Mouse (Mus musculus): Measurements from ENCODE around the gene Hoxd13. TPM values are rescaled to one million over a fixed set of nuclear protein-coding genes. Genes with fewer than 3 reads are reported as not detected.
A peak's percentile ranks its signal among the peaks of the same experiment; 100 is the strongest.

The Hoxd13 gene
- polyA plus RNA-seq, 1 experiment from 2014 or later: not detected

DNA sequence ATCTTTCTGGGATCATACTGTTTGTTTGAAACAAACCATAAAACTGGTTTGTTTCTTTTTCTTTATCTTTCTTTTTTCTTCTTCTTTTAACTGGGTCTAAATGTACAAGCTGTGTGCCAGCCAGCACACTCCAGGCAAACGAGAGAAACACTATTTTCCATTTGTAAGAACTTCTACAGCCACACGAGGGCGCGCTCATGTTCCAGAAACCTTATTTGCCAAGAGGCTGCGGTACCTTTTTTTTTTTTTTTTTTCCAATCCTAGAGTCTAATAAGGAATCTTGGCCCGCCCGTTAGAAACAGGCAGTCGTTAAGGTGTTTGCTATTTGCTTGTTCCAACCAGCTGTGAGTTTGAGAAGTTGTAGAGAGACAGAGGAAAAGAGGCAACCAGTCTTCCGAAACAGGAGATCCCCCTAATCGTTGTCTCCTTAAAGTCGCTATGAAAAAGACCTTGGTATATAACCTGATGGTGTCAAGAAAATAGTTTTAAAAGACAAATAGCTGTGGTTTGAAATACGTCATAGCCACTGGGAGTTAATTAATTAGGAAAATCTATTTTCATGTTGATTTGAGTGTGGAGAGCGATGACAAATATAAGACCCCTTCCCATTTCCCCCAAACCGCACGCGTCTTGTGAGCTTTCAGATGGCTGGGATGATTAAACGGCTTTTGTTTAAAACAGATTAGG, 18.3 kb downstream of the Hoxd13 start:
- H3K4me1 ChIP-seq: peaks cover 21% of the 10 kb centered on the region
- H3K27me3 ChIP-seq (ENCODE audit: poor library complexity, severe bottlenecking): peaks cover 100% of the 10 kb centered on the region
- DNase-seq (ENCODE audit: extremely low spot score, low spot score): no peak
- no peak overlapping the region for H3K4me3 ChIP-seq
- H3K27ac ChIP-seq: no peak overlapping the region
- 5% methylated on average over 17 of the region's 17 CpGs for WGBS
- no peaks in the 10 kb centered on the region for H3K36me3 ChIP-seq (replicated peaks)
- H3K9me3 ChIP-seq: no peaks in the 10 kb centered on the region

GRCm38 (mm10) chr2:74686988-74687697, 19.0 kb downstream of the Hoxd13 start:
- H3K27ac ChIP-seq: no peak overlapping the region
- no peak overlapping the region for H3K4me3 ChIP-seq
- no peaks in the 10 kb centered on the region for H3K9me3 ChIP-seq
- no peaks in the 10 kb centered on the region for H3K36me3 ChIP-seq (replicated peaks)
- DNase-seq (ENCODE audit: extremely low spot score, low spot score): no peak
- under 1% methylated on average over 27 of the region's 27 CpGs for WGBS
- H3K4me1 ChIP-seq: peaks cover 17% of the 10 kb centered on the region
- H3K27me3 ChIP-seq (ENCODE audit: poor library complexity, severe bottlenecking): peaks cover 100% of the 10 kb centered on the region

DNA sequence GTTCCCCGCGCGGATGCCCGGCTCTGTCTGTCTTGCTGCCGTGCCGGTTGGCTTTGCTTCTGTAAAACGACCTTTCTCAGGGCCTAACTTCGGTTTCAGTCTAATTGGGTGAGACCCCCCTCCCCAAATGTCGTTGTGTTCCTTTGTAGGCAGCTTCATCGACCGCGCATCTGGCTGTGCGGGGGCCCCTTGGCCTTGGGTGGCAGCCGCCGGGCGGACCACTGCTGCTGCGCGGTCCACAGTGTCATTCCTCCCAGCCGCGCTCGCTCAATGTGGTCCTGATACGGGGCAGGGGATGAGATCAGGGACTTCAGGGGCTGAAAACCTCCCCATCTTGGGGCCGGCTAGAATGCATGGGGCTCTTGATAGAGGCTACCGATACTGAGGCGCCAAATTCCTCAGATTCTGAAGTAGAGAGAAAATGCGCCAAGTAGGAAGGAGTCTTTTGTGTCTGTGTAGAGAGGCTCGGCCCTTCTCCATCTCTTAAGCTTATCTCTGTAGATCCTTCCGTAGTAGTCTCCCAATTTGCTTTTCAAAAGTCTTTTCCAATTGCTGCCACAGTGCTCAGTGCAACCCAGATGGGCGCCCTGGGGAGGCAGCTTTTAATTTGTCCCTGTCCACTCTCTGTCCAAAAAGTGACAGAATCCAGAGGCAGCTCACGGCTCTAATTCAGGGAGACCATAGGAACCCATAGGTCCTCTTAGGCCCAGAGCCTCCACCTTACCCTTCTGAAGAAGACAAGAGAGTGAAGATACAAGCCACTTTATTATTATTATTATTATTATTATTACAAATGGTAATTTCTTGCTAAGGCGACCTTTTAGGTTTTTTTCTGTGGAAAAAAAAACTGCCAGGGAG, 19.8 kb downstream of the Hoxd13 start:
- H3K4me3 ChIP-seq: no peak overlapping the region
- peaks cover 10% of the 10 kb centered on the region for H3K4me1 ChIP-seq
- DNase-seq (ENCODE audit: extremely low spot score, low spot score): no peak
- WGBS: 1% methylated on average over 31 of the region's 31 CpGs
- no peaks in the 10 kb centered on the region for H3K9me3 ChIP-seq
- H3K36me3 ChIP-seq (replicated peaks): no peaks in the 10 kb centered on the region
- H3K27ac ChIP-seq: no peak overlapping the region
- H3K27me3 ChIP-seq (ENCODE audit: poor library complexity, severe bottlenecking): peaks cover 100% of the 10 kb centered on the region

- H3K36me3 ChIP-seq (replicated peaks): no peaks in the 10 kb centered on the region
- peaks cover 8% of the 10 kb centered on the region for H3K4me1 ChIP-seq
- no peaks in the 10 kb centered on the region for H3K9me3 ChIP-seq
- peaks cover 100% of the 10 kb centered on the region for H3K27me3 ChIP-seq (ENCODE audit: poor library complexity, severe bottlenecking)
- no peak overlapping the region for H3K4me3 ChIP-seq
- H3K27ac ChIP-seq: no peak overlapping the region
- WGBS: 4% methylated on average over 12 of the region's 12 CpGs
- no peak for DNase-seq (ENCODE audit: extremely low spot score, low spot score)
Observed at GRCm38 (mm10) chr2:74688795-74689573, 20.9 kb downstream of the Hoxd13 start.

GRCm38 (mm10) chr2:74689574-74690337, 21.6 kb downstream of the Hoxd13 start:
- H3K27me3 ChIP-seq (ENCODE audit: poor library complexity, severe bottlenecking): peaks cover 100% of the 10 kb centered on the region
- no peak for DNase-seq (ENCODE audit: extremely low spot score, low spot score)
- H3K27ac ChIP-seq: no peak overlapping the region
- H3K36me3 ChIP-seq (replicated peaks): no peaks in the 10 kb centered on the region
- peaks cover 8% of the 10 kb centered on the region for H3K4me1 ChIP-seq
- H3K4me3 ChIP-seq: no peak overlapping the region
- no peaks in the 10 kb centered on the region for H3K9me3 ChIP-seq
- WGBS: 2% methylated on average over 24 of the region's 24 CpGs

- Histone ChIP-seq H3K27me3 (ENCODE audit: poor library complexity, severe bottlenecking) (peaks cover 100% of the 10 kb centered on the region), H3K36me3 (replicated peaks) (no peaks in the 10 kb centered on the region), H3K4me3 (no peak overlapping the region), H3K27ac (no peak overlapping the region), H3K4me1 (peaks cover 8% of the 10 kb centered on the region), H3K9me3 (no peaks in the 10 kb centered on the region)
- no peak for DNase-seq (ENCODE audit: extremely low spot score, low spot score)
- 8% methylated on average over 8 of the region's 8 CpGs for WGBS
Observed at GRCm38 (mm10) chr2:74690338-74690716, 22.2 kb downstream of the Hoxd13 start.

- Histone ChIP-seq H3K27me3 (ENCODE audit: poor library complexity, severe bottlenecking) (peaks cover 100% of the 10 kb centered on the region), H3K9me3 (no peaks in the 10 kb centered on the region), H3K4me3 (peak within 1 kb of the TSS; percentile 11; the same call in 1 of the 2 replicates), H3K4me1 (peaks cover 8% of the 10 kb centered on the region), H3K27ac (no peak within 1 kb of the TSS), H3K36me3 (replicated peaks) (no peaks in the 10 kb centered on the region)
- peak; percentile 83 for DNase-seq (ENCODE audit: extremely low spot score, low spot score)
- WGBS: under 1% methylated on average over 56 of the region's 56 CpGs
Observed at GRCm38 (mm10) chr2:74691022-74691951, 23.2 kb downstream of the Hoxd13 start, which contains the start of gene Hoxd10. Gene Hoxd10, plus strand, starts transcription at chr2:74691924.

DNA sequence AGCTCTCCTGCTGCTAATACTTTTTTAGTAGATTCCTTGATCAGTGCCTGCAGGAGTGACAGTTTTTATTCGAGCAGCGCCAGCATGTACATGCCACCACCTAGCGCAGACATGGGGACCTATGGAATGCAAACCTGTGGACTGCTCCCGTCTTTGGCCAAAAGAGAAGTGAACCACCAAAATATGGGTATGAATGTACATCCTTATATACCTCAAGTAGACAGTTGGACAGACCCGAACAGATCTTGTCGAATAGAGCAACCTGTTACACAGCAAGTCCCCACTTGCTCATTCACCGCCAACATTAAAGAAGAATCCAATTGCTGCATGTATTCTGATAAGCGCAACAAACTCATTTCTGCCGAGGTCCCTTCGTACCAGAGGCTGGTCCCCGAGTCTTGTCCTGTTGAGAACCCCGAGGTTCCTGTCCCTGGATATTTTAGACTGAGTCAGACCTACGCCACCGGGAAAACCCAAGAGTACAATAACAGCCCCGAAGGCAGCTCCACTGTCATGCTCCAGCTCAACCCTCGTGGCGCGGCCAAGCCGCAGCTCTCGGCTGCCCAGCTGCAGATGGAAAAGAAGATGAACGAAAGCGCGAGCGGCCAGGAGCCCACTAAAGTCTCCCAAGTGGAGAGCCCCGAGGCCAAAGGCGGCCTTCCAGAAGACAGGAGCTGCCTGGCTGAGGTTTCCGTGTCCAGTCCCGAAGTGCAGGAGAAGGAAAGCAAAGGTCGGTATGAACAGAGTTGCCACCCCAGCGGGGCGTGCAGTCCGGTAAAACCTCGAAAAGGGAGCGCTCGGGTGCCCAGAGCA, 24.1 kb downstream of the Hoxd13 start:
- Histone ChIP-seq H3K36me3 (replicated peaks) (no peaks in the 10 kb centered on the region), H3K27me3 (ENCODE audit: poor library complexity, severe bottlenecking) (peaks cover 100% of the 10 kb centered on the region), H3K4me1 (peaks cover 8% of the 10 kb centered on the region), H3K9me3 (no peaks in the 10 kb centered on the region), H3K27ac (no peak overlapping the region), H3K4me3 (no peak overlapping the region)
- DNase-seq (ENCODE audit: extremely low spot score, low spot score): no peak
- WGBS: 4% methylated on average over 35 of the region's 35 CpGs

DNA sequence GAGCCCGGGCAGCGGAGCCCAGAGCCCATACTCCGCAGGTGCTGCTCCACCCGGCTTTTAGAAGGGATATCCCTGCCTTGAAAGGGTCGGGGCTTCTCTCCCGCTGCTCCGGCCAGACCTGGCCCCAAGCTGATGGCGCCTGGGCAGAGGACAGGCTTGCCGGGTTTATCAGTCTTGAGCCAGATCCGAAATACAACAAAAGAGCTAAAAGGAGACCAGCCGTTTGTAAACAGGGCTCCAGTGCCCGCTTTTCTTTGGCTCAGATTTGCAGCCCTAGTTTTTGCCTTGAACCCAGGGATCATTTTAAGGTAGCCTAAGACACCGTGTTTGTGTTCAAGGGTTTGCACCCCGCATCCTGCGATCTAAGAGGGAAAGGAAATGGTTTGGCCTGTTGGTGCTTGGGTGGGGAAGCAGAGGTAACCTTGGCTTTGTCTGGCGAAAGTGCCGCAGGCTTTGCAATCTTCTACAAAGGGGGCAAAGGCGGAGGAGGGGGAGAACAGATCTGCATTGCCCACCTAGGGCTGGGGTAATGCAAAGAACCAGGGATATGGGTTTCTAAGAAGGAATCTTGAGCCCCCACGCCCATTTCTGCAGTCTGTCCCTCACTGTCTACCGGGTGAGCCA, 24.8 kb downstream of the Hoxd13 start:
- no peaks in the 10 kb centered on the region for H3K36me3 ChIP-seq (replicated peaks)
- peaks cover 100% of the 10 kb centered on the region for H3K27me3 ChIP-seq (ENCODE audit: poor library complexity, severe bottlenecking)
- no peak overlapping the region for H3K27ac ChIP-seq
- no peaks in the 10 kb centered on the region for H3K9me3 ChIP-seq
- 1% methylated on average over 20 of the region's 20 CpGs for WGBS
- no peak for DNase-seq (ENCODE audit: extremely low spot score, low spot score)
- H3K4me1 ChIP-seq: peaks cover 14% of the 10 kb centered on the region
- no peak overlapping the region for H3K4me3 ChIP-seq

DNA sequence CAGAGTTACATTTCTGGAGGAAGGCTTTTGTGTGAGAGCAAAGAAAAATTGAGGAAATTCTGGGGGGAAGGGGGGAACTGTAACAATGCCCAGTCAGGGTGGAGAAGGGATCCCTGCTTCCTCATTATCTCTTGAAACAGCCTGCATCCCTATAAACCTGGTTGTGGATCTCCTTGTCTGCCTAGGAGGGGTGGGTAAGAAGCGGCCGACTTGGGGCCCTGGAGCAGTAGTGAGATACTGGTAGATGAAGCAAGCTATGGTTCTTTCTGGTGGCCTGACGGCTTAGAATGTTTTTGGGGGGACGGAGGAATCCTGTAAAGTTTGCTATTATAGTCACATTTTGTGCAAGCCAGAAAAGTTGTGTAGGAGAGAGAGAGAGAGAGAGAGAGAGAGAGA, 25.3 kb downstream of the Hoxd13 start:
- Histone ChIP-seq H3K9me3 (no peaks in the 10 kb centered on the region), H3K27me3 (ENCODE audit: poor library complexity, severe bottlenecking) (peaks cover 100% of the 10 kb centered on the region), H3K4me3 (no peak overlapping the region), H3K27ac (no peak overlapping the region), H3K4me1 (peaks cover 19% of the 10 kb centered on the region), H3K36me3 (replicated peaks) (no peaks in the 10 kb centered on the region)
- 5% methylated on average over 4 of the region's 4 CpGs for WGBS
- DNase-seq (ENCODE audit: extremely low spot score, low spot score): no peak

Data from forebrain, embryonic 10.5 days (tissue).